Mouse (Mus musculus) embryonic fibroblast, embryonic 13.5 days (primary cell): Measurements from ENCODE around the gene Map4k4. TPM values are rescaled to one million over a fixed set of nuclear protein-coding genes. Genes with fewer than 3 reads are reported as not detected.
A peak's percentile ranks its signal among the peaks of the same experiment; 100 is the strongest.

Experiments
- H3K27ac ChIP-seq: 2 replicates; pipeline ENCODE4 v1.5.1; 2012; ENCODE audit warnings: low read length, control low read depth, inconsistent platforms; ENCODE audit not compliant: insufficient read depth
- H3K4me1 ChIP-seq: 2 replicates; pipeline ENCODE4 v1.6.1; 2011; ENCODE audit warnings: low read length; ENCODE audit not compliant: control insufficient read depth, insufficient read depth
- H3K4me3 ChIP-seq: 2 replicates; pipeline ENCODE4 v1.5.1; 2011; ENCODE audit warnings: mild to moderate bottlenecking, control low read depth, low read length; ENCODE audit not compliant: insufficient read depth
- CTCF ChIP-seq: IDR thresholded peaks from 2 replicates; pipeline ENCODE4 v1.5.1; 2011; ENCODE audit warnings: mild to moderate bottlenecking, control low read depth, low read length, moderate library complexity, borderline replicate concordance; ENCODE audit not compliant: insufficient read depth
- POLR2A ChIP-seq: IDR thresholded peaks from 2 replicates; pipeline ENCODE4 v1.6.1; 2011; ENCODE audit warnings: low read depth, mild to moderate bottlenecking, control low read depth, low read length, moderate library complexity
- polyA plus RNA-seq: library from polyadenylated mRNA; stranded (reverse); fragments of >200 nt; gene quantifications from 2 replicates; pipeline ENCODE4 v1.2.4, GENCODE M21; 2011; ENCODE audit warnings: low read depth; ENCODE audit not compliant: missing spikeins, insufficient read length

Map4k4 gene
- polyA plus RNA-seq, 1 experiment = 259 TPM

GRCm38 (mm10) chr1:39911446-39911845 is 10.7 kb downstream of the Map4k4 start:
- H3K4me1 ChIP-seq = peaks cover 7% of the 10 kb centered on the region; the same call in 1 of the 2 replicates
- no peak overlapping the region for H3K4me3 ChIP-seq
- no peak overlapping the region for H3K27ac ChIP-seq
- TF ChIP-seq CTCF (peak; percentile 82; the same call in 1 of the 2 replicates), POLR2A (no peak)

- Histone ChIP-seq H3K4me1 (peaks cover 5% of the 10 kb centered on the region), H3K27ac (no peak overlapping the region), H3K4me3 (no peak overlapping the region)
- TF ChIP-seq POLR2A = no peak
- no peak for TF ChIP-seq CTCF
Measured at GRCm38 (mm10) chr1:39913256-39913655, 12.5 kb downstream of the Map4k4 start.

- TF ChIP-seq POLR2A (no peak), CTCF (no peak)
- Histone ChIP-seq H3K4me3 (no peak overlapping the region), H3K27ac (no peak overlapping the region), H3K4me1 (peaks cover 11% of the 10 kb centered on the region)
Measured at GRCm38 (mm10) chr1:39916144-39916543, 15.4 kb downstream of the Map4k4 start.

- Histone ChIP-seq H3K4me3 (no peak overlapping the region), H3K27ac (no peak overlapping the region), H3K4me1 (peaks cover 23% of the 10 kb centered on the region)
- TF ChIP-seq CTCF (no peak), POLR2A (no peak)
Measured at GRCm38 (mm10) chr1:39917855-39918516, 17.3 kb downstream of the Map4k4 start.

- Histone ChIP-seq H3K27ac (no peak overlapping the region), H3K4me1 (peaks cover 29% of the 10 kb centered on the region), H3K4me3 (no peak overlapping the region)
- TF ChIP-seq CTCF (no peak), POLR2A (no peak)
Measured at GRCm38 (mm10) chr1:39918517-39919115, 17.9 kb downstream of the Map4k4 start.

GRCm38 (mm10) chr1:39920616-39921015 is 19.9 kb downstream of the Map4k4 start:
- H3K4me1 ChIP-seq = peaks cover 40% of the 10 kb centered on the region
- H3K27ac ChIP-seq = no peak overlapping the region
- no peak overlapping the region for H3K4me3 ChIP-seq
- TF ChIP-seq POLR2A = no peak
- TF ChIP-seq CTCF = no peak

GRCm38 (mm10) chr1:39921996-39922395 is 21.3 kb downstream of the Map4k4 start:
- TF ChIP-seq CTCF = no peak
- TF ChIP-seq POLR2A = no peak
- H3K4me3 ChIP-seq = no peak overlapping the region
- H3K4me1 ChIP-seq = peaks cover 48% of the 10 kb centered on the region
- no peak overlapping the region for H3K27ac ChIP-seq

- Histone ChIP-seq H3K27ac (peak overlapping the region; percentile 20; the same call in 1 of the 2 replicates), H3K4me3 (no peak overlapping the region), H3K4me1 (peaks cover 48% of the 10 kb centered on the region)
- TF ChIP-seq POLR2A (no peak), CTCF (no peak)
Measured at GRCm38 (mm10) chr1:39922714-39923113, 22.0 kb downstream of the Map4k4 start.

GRCm38 (mm10) chr1:39923395-39924337 is 23.0 kb downstream of the Map4k4 start:
- no peak for TF ChIP-seq POLR2A
- TF ChIP-seq CTCF = no peak
- peaks cover 45% of the 10 kb centered on the region for H3K4me1 ChIP-seq
- peak overlapping the region; percentile 2; the same call in 1 of the 2 replicates for H3K27ac ChIP-seq

GRCm38 (mm10) chr1:39931055-39931454 is 30.3 kb downstream of the Map4k4 start:
- Histone ChIP-seq H3K4me3 (no peak overlapping the region), H3K27ac (no peak overlapping the region), H3K4me1 (peaks cover 50% of the 10 kb centered on the region)
- no peak for TF ChIP-seq CTCF
- no peak for TF ChIP-seq POLR2A

More at GRCm38 (mm10) chr1:39923395-39924337, 23.0 kb downstream of the Map4k4 start:
- no peak overlapping the region for H3K4me3 ChIP-seq
